Mouse (Mus musculus) megakaryocyte, embryonic 14.5 days (primary cell): ENCODE results near the gene Tll2. TPM values are rescaled to one million over a fixed set of nuclear protein-coding genes. Genes with fewer than 3 reads are reported as not detected.

ENCODE experiments used
- H3K27me3 ChIP-seq: replicated peaks from 2 replicates; pipeline ENCODE3; 2012; ENCODE audit warnings: inconsistent platforms
- H3K36me3 ChIP-seq: replicated peaks from 2 replicates; pipeline ENCODE3; 2012; ENCODE audit warnings: low read length, inconsistent platforms, mixed read lengths
- H3K4me1 ChIP-seq: 2 replicates; pipeline ENCODE4 v1.6.1; 2012; ENCODE audit warnings: inconsistent platforms
- H3K4me3 ChIP-seq: replicated peaks from 2 replicates; pipeline ENCODE3; 2012; ENCODE audit warnings: moderate library complexity, mild to moderate bottlenecking, inconsistent platforms
- H3K9me3 ChIP-seq: 2 replicates; pipeline ENCODE4 v1.6.1; 2012; ENCODE audit warnings: inconsistent platforms
- FLI1 ChIP-seq: IDR thresholded peaks from 2 replicates; pipeline ENCODE4 v1.6.1; 2012; ENCODE audit warnings: low read length, inconsistent platforms, mixed read lengths
- GATA1 ChIP-seq: IDR thresholded peaks from 3 replicates; pipeline ENCODE4 v1.6.1; 2012; ENCODE audit warnings: mixed read lengths, low read length, inconsistent platforms, borderline replicate concordance
- polyA plus RNA-seq: library from polyadenylated mRNA; stranded (reverse); fragments of >175 nt; gene quantifications from 2 replicates; pipeline ENCODE4 v1.2.3, GENCODE M21; 2012; ENCODE audit warnings: low replicate concordance; ENCODE audit not compliant: insufficient read depth

Gene Tll2
- not detected in 2 replicates for polyA plus RNA-seq

DNA sequence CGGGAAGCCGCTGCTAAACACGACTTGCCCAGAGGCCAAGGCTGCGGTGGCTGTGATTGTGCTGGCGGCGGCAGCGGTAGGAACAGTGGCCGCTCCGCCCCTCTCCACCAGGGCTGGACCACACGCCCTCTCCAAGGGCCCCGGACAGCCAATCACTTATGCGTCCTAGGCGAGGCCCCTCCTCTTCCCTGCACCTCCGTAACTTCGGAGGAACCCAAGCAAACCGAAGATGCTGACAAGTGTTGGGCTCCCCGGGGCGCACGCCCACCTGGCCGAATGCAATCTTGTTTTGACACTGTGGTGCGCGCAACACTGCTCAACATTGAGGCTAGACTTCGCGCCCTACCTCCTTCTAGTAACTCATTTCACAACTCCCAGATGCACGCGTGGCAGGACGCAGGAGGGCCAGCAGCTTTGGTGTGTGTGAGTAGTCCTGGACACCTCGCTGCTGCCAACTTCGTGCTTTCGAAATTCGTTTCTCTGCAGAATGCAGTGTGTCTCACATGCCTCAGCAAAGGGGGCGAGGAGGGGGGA, at the start of gene Tll2:
Gene Tll2 (minus strand): TSS at position 25 of the 534 bp plus-strand sequence.
- H3K4me3 ChIP-seq: peak within 1 kb of the TSS; percentile 77
- H3K27me3 ChIP-seq: peaks cover 68% of the 10 kb centered on the region

DNA sequence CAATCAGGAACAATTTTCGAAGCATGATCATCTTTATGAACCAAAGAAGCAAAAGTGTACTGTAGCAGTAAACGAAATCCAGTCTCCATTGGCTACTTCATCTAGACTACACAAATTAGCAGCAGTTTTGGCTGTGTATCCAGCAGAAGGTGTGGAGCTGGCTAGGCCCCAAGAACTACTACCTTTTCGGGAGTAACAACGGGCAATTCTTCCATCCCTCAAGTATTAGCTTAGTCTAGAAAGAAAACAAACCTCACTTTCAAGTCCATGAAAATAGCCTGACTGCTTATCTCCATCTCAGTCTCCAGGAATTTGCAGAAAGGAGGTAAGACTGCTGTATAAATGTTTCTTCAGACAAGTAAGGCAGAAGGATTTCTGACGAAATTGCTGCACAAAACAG, 47.9 kb upstream of the Tll2 start:
- Histone ChIP-seq H3K36me3 (peaks cover 64% of the 10 kb centered on the region), H3K27me3 (no peaks in the 10 kb centered on the region), H3K4me1 (peaks cover 44% of the 10 kb centered on the region), H3K4me3 (no peak overlapping the region), H3K9me3 (no peaks in the 10 kb centered on the region)
- TF ChIP-seq GATA1 (no peak), FLI1 (no peak)

More for the DNA sequence above, at the start of gene Tll2:
- TF ChIP-seq FLI1: no peak
- TF ChIP-seq GATA1: no peak
- H3K4me1 ChIP-seq: peaks cover 15% of the 10 kb centered on the region
- peaks cover 24% of the 10 kb centered on the region for H3K36me3 ChIP-seq
- no peaks in the 10 kb centered on the region for H3K9me3 ChIP-seq

DNA sequence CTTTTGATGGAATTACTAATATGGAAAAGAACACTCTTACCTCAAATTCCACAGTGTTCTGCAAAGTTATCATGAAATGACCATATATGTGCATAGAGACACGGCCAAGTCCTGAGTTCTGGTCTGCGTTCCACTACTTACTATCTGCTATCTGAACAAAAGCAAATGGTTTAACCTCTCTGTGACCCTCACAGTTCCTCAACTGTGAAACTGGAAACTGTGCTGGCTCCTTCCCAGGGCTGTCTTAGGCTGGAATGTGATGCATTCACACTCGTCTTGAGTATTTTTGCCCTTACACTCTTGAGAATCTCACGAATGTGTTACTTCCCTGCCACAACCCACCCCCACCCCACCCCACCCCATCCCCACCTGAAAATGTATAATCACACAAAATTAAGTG, 42.3 kb upstream of the Tll2 start:
- Histone ChIP-seq H3K4me1 (peaks cover 40% of the 10 kb centered on the region), H3K27me3 (no peaks in the 10 kb centered on the region), H3K36me3 (peaks cover 81% of the 10 kb centered on the region), H3K4me3 (no peak overlapping the region), H3K9me3 (no peaks in the 10 kb centered on the region)
- TF ChIP-seq FLI1: no peak
- no peak for TF ChIP-seq GATA1

DNA sequence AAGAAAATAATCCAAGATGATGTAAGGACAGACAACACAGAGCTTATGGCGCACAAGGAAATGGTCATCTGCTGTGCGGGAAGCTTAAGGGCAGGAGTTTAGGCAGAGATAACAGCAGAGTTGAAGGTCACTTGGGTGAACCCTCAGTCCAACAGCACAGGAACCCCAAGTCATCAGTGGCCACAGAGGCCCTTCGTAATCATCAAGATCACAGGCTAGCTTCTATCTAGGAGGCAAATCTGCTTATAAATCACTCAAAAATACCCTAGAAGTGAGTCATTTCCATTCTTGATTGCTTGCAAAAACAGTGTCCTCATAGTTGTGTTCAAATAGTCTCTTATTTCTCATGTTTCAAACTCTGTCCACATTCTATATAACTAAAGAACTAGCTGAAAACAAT, 41.6 kb upstream of the Tll2 start:
- no peak for TF ChIP-seq FLI1
- TF ChIP-seq GATA1: no peak
- no peak overlapping the region for H3K4me3 ChIP-seq
- H3K27me3 ChIP-seq: no peaks in the 10 kb centered on the region
- peaks cover 80% of the 10 kb centered on the region for H3K36me3 ChIP-seq
- H3K9me3 ChIP-seq: no peaks in the 10 kb centered on the region
- H3K4me1 ChIP-seq: peaks cover 40% of the 10 kb centered on the region

DNA sequence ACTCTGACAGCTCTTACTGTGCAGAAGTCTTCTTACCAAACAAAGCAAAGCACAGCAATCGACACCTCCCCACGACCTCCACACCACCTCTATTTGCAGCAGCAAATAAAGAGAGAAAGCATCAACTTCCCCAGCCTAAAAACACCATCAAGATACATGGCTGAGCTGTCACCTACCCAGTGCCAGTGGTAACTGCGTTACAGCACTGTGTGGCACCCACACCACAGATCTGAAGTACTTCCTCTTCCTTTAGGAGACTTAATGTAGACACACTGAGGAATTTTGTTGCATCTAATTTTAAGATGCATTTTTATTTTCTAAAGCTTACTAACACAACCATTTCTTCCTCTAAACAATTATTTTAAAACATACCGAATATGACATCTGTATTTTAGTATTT, 39.6 kb upstream of the Tll2 start:
- peaks cover 35% of the 10 kb centered on the region for H3K4me1 ChIP-seq
- H3K9me3 ChIP-seq: no peaks in the 10 kb centered on the region
- no peak overlapping the region for H3K4me3 ChIP-seq
- TF ChIP-seq FLI1: no peak
- TF ChIP-seq GATA1: no peak
- H3K36me3 ChIP-seq: peaks cover 92% of the 10 kb centered on the region
- H3K27me3 ChIP-seq: no peaks in the 10 kb centered on the region

DNA sequence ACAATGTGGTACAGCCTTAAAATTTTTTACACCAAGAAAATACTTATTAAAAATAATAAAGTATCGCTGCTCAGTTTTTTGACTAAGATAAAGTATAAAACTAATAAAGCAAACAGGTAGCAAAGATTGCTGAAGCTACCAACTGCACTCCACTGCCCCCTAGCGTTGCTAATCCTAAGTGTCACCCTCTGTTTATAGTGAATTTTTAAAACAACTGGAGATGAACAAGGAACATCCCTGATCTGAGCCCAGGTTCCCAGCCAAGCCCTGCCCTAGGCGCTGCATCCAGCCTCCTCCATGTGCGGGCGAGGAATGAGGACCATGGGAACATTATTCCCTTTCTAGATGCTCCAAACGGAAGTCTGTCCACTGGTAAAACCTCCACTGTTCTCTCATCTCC, 37.9 kb upstream of the Tll2 start:
- Histone ChIP-seq H3K4me3 (no peak overlapping the region), H3K27me3 (no peaks in the 10 kb centered on the region), H3K9me3 (no peaks in the 10 kb centered on the region), H3K36me3 (peaks cover 95% of the 10 kb centered on the region), H3K4me1 (peaks cover 30% of the 10 kb centered on the region)
- TF ChIP-seq FLI1 (no peak), GATA1 (no peak)

DNA sequence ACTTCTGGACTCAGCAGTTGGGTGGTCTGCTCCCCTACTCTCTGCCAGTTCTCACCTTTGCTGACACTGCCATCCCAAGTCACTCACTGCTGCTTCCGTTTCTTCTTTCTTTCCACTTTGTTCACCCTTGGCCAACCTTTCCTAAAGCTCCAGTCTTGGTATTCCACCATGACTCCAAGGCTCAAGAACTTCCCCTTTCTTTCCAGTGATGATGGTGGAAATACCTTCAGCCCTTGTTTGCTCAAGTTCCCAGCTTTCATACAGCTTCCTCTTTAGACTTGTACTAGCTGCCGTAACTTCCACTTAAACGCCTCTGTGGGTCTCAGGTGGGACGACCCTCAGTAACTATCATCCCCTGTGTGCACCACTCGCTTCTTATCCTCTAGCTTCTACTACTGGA, 35.4 kb upstream of the Tll2 start:
- H3K36me3 ChIP-seq: peaks cover 93% of the 10 kb centered on the region
- no peak overlapping the region for H3K4me3 ChIP-seq
- peaks cover 11% of the 10 kb centered on the region for H3K4me1 ChIP-seq
- no peaks in the 10 kb centered on the region for H3K27me3 ChIP-seq
- TF ChIP-seq FLI1 (no peak), GATA1 (no peak)
- no peaks in the 10 kb centered on the region for H3K9me3 ChIP-seq

DNA sequence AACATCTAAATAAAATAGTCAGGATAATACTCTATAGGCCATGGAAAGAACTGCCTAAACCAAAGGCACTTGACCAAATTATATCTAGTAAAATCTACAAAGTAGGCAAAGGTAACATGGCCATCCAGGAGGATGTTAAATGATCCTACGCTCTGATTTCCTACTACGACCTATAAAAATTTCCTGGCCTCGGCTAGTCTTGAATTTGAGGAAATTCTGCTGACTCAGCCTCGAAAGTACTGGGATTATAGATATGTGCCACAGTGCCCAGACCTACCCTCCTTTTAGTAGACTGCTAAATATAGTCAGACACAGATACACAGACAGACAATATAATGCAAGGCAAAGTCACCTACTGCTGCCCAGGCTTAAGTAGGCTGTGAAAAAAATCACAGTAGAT, 27.1 kb upstream of the Tll2 start:
- no peaks in the 10 kb centered on the region for H3K27me3 ChIP-seq
- H3K36me3 ChIP-seq: peaks cover 95% of the 10 kb centered on the region
- TF ChIP-seq FLI1 (no peak), GATA1 (no peak)
- H3K9me3 ChIP-seq: no peaks in the 10 kb centered on the region
- H3K4me1 ChIP-seq: peaks cover 7% of the 10 kb centered on the region; the same call in 1 of the 2 replicates
- H3K4me3 ChIP-seq: no peak overlapping the region

DNA sequence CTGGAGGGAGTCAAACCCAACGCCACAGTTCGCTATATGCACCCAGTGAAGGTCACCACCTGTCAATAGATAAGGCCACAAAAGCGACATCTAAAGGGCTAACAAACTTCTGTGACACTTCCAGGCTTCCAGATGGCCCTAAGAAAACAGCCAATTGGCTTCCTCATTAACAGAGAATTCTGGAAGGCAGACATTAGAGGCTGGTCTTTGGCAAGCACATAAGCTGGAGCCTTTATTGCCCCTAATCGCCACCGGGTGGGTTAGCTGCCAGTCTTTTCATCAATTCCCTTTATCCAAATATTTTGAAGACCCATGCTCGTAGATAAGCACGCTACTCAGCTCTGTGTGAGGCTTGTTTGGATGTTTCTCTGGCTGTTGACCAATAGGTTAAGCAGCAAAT, 1.7 kb upstream of the Tll2 start:
- no peaks in the 10 kb centered on the region for H3K9me3 ChIP-seq
- no peak for TF ChIP-seq FLI1
- no peak for TF ChIP-seq GATA1
- no peak overlapping the region for H3K4me3 ChIP-seq
- peaks cover 38% of the 10 kb centered on the region for H3K36me3 ChIP-seq
- H3K4me1 ChIP-seq: peaks cover 15% of the 10 kb centered on the region
- peaks cover 55% of the 10 kb centered on the region for H3K27me3 ChIP-seq

DNA sequence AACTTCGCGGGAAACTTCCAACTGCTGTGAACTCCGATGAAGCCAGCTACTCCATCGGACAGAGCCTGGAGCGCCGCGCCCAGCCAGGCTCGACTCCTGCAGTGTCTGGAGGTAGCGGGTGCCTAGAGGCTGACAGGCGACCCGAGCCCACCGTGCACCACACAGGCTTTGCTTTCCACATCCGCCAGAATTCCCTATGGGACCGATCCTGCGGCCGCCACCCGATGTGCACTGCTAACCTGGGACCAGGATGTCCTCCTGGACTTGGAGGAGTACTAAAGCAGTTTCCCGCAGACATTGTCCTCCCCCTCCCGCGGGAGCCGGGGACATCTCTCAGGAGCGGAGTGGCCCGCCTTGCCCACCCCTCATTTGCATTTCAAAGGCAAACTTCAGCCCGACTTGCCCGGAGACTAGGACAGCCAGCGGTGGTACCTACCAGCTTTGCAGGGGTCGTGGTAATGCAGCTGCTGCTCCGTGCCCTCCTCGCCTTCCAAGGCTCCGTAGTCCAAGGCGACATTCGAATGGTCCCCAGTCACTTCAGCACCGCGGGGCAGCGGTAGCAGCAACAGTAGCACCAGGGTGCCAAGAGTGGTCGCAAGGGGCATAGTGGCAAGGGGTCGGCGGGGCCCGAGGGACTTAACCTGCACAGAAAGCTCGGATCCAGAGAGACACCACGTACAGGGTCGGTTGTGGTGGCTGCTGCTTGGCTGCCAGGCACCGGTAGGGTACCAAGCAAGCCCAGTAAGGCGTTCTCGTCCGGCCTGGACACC, 409 bp downstream of the Tll2 start:
- TF ChIP-seq GATA1 (no peak), FLI1 (no peak)
- H3K27me3 ChIP-seq: peaks cover 75% of the 10 kb centered on the region
- peaks cover 15% of the 10 kb centered on the region for H3K4me1 ChIP-seq
- peak overlapping the region; percentile 77 for H3K4me3 ChIP-seq
- H3K36me3 ChIP-seq: peaks cover 18% of the 10 kb centered on the region
- no peaks in the 10 kb centered on the region for H3K9me3 ChIP-seq
